Mouse (Mus musculus) hematopoietic stem cell, adult 5-6 weeks (primary cell): ENCODE results near the gene Pnkp. TPM values are rescaled to one million over a fixed set of nuclear protein-coding genes. Genes with fewer than 3 reads are reported as not detected.

Experiments
- total RNA-seq: library from RNA; stranded (forward); fragments of 172-1452, 232-1000 nt; gene quantifications from 2 replicates; pipeline ENCODE4 v1.2.3, GENCODE M21; 2017

The Pnkp gene
- total RNA-seq, 1 experiment from 2014 or later = 30.0 TPM

Other genes starting within 250 kb of the Pnkp start
- 0.10 and 0.38 TPM in 2 replicates for gene Myh14, start 186.3 kb upstream of the Pnkp start, total RNA-seq
- gene Izumo2, start 148.4 kb upstream of the Pnkp start, total RNA-seq = not detected in 2 replicates
- 67.1 and 70.6 TPM in 2 replicates for gene Vrk3, start 108.7 kb upstream of the Pnkp start, total RNA-seq
- gene Zfp473, start 106.1 kb upstream of the Pnkp start, total RNA-seq = 3.5 and 3.9 TPM in 2 replicates
- 96.9 and 114 TPM in 2 replicates for gene Nup62, start 41.1 kb upstream of the Pnkp start, total RNA-seq
- gene Il4i1, start 40.8 kb upstream of the Pnkp start, total RNA-seq = 1.3 TPM in 1 of 2 replicates, not detected in the other
- 3.1 and 3.3 TPM in 2 replicates for gene Atf5, start 40.5 kb upstream of the Pnkp start, total RNA-seq
- gene Akt1s1, start 8.1 kb upstream of the Pnkp start, total RNA-seq = 32.6 and 38.0 TPM in 2 replicates
- 21.6 and 29.3 TPM in 2 replicates for gene Tbc1d17, start 8.1 kb upstream of the Pnkp start, total RNA-seq
- gene Ptov1, start 12.6 kb downstream of the Pnkp start, total RNA-seq = 41.8 and 54.1 TPM in 2 replicates
- gene Med25, start 35.6 kb downstream of the Pnkp start, total RNA-seq = 6.7 and 11.8 TPM in 2 replicates
- 33.3 and 39.8 TPM in 2 replicates for gene Fuz, start 38.9 kb downstream of the Pnkp start, total RNA-seq
- gene Ap2a1, start 72.4 kb downstream of the Pnkp start, total RNA-seq = 12.4 and 25.5 TPM in 2 replicates
- gene Tsks, start 86.1 kb downstream of the Pnkp start, total RNA-seq = not detected in 2 replicates
- gene Cpt1c, start 117.7 kb downstream of the Pnkp start, total RNA-seq = 0.20 TPM in 1 of 2 replicates, not detected in the other
- gene Prmt1, start 129.4 kb downstream of the Pnkp start, total RNA-seq = 156 and 185 TPM in 2 replicates
- gene Irf3, start 140.5 kb downstream of the Pnkp start, total RNA-seq = 75.7 and 137 TPM in 2 replicates
- gene Bcl2l12, start 141.6 kb downstream of the Pnkp start, total RNA-seq = 19.8 and 35.1 TPM in 2 replicates
- 11.3 and 13.8 TPM in 2 replicates for gene Scaf1, start 159.2 kb downstream of the Pnkp start, total RNA-seq
- 1.9 and 9.0 TPM in 2 replicates for gene Rras, start 160.8 kb downstream of the Pnkp start, total RNA-seq
- 3.9 and 4.6 TPM in 2 replicates for gene Prr12, start 195.7 kb downstream of the Pnkp start, total RNA-seq
- 56.2 and 72.8 TPM in 2 replicates for gene Nosip, start 205.3 kb downstream of the Pnkp start, total RNA-seq
- gene Prrg2, start 205.5 kb downstream of the Pnkp start, total RNA-seq = 6.6 and 6.7 TPM in 2 replicates
- gene Rcn3, start 235.1 kb downstream of the Pnkp start, total RNA-seq = 41.8 and 52.6 TPM in 2 replicates
- 15.3 and 23.1 TPM in 2 replicates for gene Fcgrt, start 246.7 kb downstream of the Pnkp start, total RNA-seq